Mouse (Mus musculus) intestine, embryonic 16.5 days (tissue): ENCODE data around the gene Tshr. TPM values are rescaled to one million over a fixed set of nuclear protein-coding genes. Genes with fewer than 3 reads are reported as not detected.

Experiments
- ATAC-seq: fragments of 200-750 bp; cut with Nextera tagmentation; 2 replicates; pipeline ENCODE4 v1.8.0; 2017; ENCODE audit warnings: moderate TSS enrichment, moderate library complexity
- H3K27ac ChIP-seq: fragments of 300-500 bp; sonication (generic); 2 replicates; pipeline ENCODE4 v1.5.1; 2014; ENCODE audit warnings: mild to moderate bottlenecking, low read length
- H3K27me3 ChIP-seq: fragments of 300-500 bp; sonication (generic); replicated peaks from 2 replicates; pipeline ENCODE4 v1.6.1; 2014; ENCODE audit warnings: low read length, control low read depth, mixed read lengths; ENCODE audit not compliant: control insufficient read depth, insufficient read depth
- H3K36me3 ChIP-seq: fragments of 300-500 bp; sonication (generic); 2 replicates; pipeline ENCODE4 v1.6.1; 2014; ENCODE audit warnings: low read length, control low read depth; ENCODE audit not compliant: control insufficient read depth, insufficient read depth
- H3K4me1 ChIP-seq: fragments of 300-500 bp; sonication (generic); 2 replicates; pipeline ENCODE4 v1.6.1; 2014; ENCODE audit warnings: low read length, control low read depth, mixed read lengths; ENCODE audit not compliant: control insufficient read depth, insufficient read depth
- H3K4me2 ChIP-seq: fragments of 300-500 bp; sonication (generic); 2 replicates; pipeline ENCODE4 v1.6.1; 2014; ENCODE audit warnings: low read depth, low read length, control low read depth
- H3K4me3 ChIP-seq: fragments of 300-500 bp; sonication (generic); 2 replicates; pipeline ENCODE4 v1.5.1; 2014; ENCODE audit warnings: mild to moderate bottlenecking, low read length
- H3K9ac ChIP-seq: fragments of 300-500 bp; sonication (generic); 2 replicates; pipeline ENCODE4 v1.6.1; 2014; ENCODE audit warnings: low read depth, low read length
- H3K9me3 ChIP-seq: fragments of 300-500 bp; sonication (generic); 2 replicates; pipeline ENCODE4 v1.6.1; 2016; ENCODE audit warnings: low read length, control low read depth; ENCODE audit not compliant: control insufficient read depth
- WGBS: fragments of 180-500 bp; shearing (Covaris S2); extraction: QIAGEN DNeasy Blood & Tissue Kit; methylation state at CpG from one replicate; pipeline ENCODE4 v1.1.7; 2014; 5-methylcytosine and 5-hydroxymethylcytosine counted together
- polyA plus RNA-seq: library from polyadenylated mRNA; unstranded; fragments of >200 nt; fragmentation: Nextera tagmentation; extraction: Ambion mirVana; gene quantifications from 2 replicates; pipeline ENCODE4 v1.2.1, GENCODE M21; 2015

Tshr gene
- polyA plus RNA-seq, 1 experiment from 2014 or later: 0.22 TPM

DNA sequence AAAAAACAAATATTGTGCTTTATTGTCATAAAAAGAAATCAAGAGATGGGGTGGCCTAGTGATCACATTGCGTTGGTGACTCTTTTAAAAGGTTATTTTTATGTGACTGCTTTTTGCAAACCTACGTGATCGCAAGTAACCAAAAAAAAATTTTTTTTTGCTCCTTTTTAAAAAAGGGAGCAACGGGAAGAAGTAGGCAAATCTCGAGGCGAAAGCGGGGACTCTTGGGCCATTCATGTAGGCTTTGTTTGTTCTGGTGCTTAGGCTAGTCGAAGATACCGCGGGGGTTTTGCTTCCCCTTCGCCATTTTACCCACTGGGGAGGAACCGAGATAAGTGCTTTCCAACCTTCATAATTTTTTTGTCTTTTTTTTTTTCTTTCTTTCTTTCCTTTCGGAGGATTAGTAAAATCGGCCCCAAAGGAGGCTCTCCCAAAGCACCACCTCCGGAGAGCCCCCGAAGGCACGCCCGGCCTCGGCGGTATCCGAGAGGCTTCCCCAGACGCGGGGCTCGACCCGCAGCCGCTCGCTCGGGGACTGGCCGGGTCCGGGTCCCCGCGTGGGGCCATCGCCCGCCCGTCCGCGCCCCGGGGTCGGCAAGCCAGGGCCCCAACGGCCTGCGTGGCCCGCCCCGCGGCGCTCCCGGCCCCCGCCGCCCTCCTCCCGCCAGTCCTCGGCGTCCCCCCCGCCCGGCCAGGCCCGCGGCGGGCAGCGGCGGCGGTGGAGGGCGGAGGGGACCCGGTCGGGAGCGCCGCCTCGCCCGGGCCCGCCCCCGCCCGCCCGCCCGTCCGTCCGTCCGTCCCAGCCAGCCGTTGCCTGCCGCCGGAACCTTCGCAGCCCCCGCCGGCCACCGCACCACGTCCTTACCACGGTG, 204.5 kb downstream of the Tshr start:
- Histone ChIP-seq H3K36me3 (peaks cover 5% of the 10 kb centered on the region; the same call in 1 of the 2 replicates), H3K4me1 (peaks cover 11% of the 10 kb centered on the region), H3K27me3 (no peaks in the 10 kb centered on the region), H3K4me3 (peak overlapping the region; percentile 81), H3K4me2 (peak overlapping the region; percentile 19; the same call in 1 of the 2 replicates), H3K9ac (peak overlapping the region; percentile 99), H3K27ac (peak overlapping the region; percentile 100), H3K9me3 (no peaks in the 10 kb centered on the region)
- WGBS: under 1% methylated on average over 68 of the region's 83 CpGs
- peak; percentile 27 for ATAC-seq

DNA sequence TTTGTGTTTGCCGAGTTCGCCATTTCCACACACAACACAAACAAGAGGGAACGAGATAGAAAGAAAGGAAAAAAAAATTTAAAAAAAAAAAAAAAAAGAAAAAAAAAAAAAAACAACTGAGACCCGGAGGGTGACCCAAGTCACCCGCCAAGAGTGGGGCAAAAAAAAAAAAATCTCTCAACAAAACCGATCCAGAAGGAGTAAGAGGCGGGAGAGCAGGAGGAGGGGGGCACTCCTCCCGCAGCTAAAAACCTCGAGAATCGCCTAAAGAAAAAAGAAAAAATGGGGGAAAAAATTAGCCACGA, 205.1 kb downstream of the Tshr start:
- WGBS: 0% methylated on average over 11 of the region's 11 CpGs

DNA sequence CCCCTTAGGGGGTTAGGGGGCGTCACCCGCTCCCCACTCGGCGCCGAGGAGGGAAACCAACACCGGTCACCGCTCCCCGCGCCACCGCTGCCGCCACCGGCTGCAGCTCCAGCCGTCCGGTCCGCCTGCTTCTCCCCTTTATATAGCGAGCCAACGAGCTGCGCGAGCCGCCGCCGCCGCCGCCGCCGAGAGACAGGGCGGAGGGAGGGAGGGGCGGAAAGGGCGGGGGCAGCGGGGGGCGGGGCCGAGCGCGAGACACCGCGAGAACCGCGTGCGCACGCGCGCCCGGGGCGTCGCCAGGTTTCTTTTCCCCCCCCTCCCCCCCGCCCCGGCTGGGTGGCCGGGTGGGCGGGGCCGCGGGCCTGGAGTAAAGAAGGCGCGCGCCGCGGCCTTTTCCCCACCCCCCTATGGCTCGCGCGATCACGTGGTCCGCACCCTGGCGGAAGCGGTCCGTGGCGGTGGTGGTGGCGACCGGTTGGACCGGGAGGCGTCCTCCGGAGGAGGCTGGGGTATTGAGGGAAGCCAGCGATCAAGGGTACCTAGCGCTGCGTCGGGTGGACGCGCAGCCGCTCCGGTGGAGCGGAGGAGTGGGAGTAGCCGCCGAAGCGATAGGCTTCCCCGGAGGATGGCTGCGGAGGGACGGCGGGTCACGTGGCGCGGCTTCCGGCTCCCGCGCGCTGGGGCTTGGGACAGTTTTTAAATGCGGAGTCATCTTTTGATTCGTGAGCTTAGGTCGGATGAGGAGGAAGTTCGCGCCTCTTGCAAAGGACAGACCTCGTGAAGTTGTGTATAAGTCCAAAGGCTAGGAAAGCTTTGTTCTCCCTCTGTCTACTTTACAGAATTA, 205.7 kb downstream of the Tshr start, which contains the start of gene Gtf2a1:
Gtf2a1 (minus strand) TSS at position 641 of the 844 bp plus-strand sequence.
- Histone ChIP-seq H3K27ac (peak within 1 kb of the TSS; percentile 100), H3K4me2 (peak within 1 kb of the TSS; percentile 55), H3K36me3 (peaks cover 3% of the 10 kb centered on the region; the same call in 1 of the 2 replicates), H3K9me3 (no peaks in the 10 kb centered on the region), H3K4me3 (peak within 1 kb of the TSS; percentile 81), H3K9ac (peak within 1 kb of the TSS; percentile 99), H3K27me3 (no peaks in the 10 kb centered on the region), H3K4me1 (peaks cover 11% of the 10 kb centered on the region)
- ATAC-seq: peak; percentile 86
- WGBS: under 1% methylated on average over 77 of the region's 99 CpGs

More for the DNA sequence above, 205.1 kb downstream of the Tshr start:
- peak overlapping the region; percentile 99 for H3K9ac ChIP-seq
- H3K9me3 ChIP-seq: no peaks in the 10 kb centered on the region
- peaks cover 11% of the 10 kb centered on the region for H3K4me1 ChIP-seq
- H3K36me3 ChIP-seq: peaks cover 5% of the 10 kb centered on the region; the same call in 1 of the 2 replicates
- no peak for ATAC-seq
- H3K27ac ChIP-seq: peak overlapping the region; percentile 100
- H3K4me3 ChIP-seq: peak overlapping the region; percentile 81
- H3K27me3 ChIP-seq: no peaks in the 10 kb centered on the region
- no peak overlapping the region for H3K4me2 ChIP-seq

DNA sequence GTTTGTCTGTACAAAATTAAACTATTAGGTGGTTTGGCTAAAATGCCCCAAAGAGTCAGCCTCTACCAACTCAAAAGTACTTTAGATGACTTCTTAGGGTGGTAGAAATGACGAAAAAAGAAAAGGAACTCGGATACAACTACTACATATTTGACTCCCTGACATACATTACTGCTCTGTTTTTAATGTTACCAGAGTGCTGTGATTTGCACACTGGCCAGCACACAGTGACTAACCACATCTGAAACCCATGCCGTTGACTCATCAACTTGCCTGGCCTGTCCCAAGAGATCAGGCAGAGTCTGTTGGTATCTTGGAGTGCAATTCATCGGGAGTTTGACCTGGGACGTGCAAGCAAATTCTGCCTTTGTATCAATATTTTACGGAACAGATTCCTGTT, 206.4 kb downstream of the Tshr start:
- H3K4me2 ChIP-seq: peak overlapping the region; percentile 55
- no peaks in the 10 kb centered on the region for H3K27me3 ChIP-seq
- H3K4me1 ChIP-seq: peaks cover 11% of the 10 kb centered on the region
- peak overlapping the region; percentile 97 for H3K27ac ChIP-seq
- H3K9ac ChIP-seq: peak overlapping the region; percentile 85
- ATAC-seq: peak; percentile 27; the same call in 1 of the 2 replicates
- 27% methylated on average over 6 of the region's 6 CpGs for WGBS
- H3K36me3 ChIP-seq: peaks cover 2% of the 10 kb centered on the region; the same call in 1 of the 2 replicates
- no peaks in the 10 kb centered on the region for H3K9me3 ChIP-seq
- H3K4me3 ChIP-seq: peak overlapping the region; percentile 81

DNA sequence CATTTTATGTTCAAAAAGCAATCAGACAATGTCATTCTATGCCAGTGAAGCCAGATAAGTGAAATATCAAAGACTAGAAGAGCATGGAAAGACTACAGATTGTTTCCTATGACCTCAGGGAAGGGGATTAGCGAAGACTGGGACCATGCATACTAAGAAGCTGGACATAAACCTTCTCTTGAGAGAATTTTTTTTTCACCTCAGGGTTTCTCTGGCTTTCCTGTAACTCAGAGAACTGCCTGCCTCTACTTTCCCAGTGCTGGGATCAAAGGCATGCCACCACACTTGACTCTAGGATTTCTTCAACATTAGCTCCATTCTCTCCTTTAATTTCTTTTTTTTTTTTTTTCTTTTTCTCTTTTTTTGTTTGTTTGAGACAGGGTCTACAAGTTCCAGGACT, 206.8 kb downstream of the Tshr start:
- 92% methylated on average over 1 of the region's 1 CpGs for WGBS
- peak overlapping the region; percentile 81; the same call in 1 of the 2 replicates for H3K4me3 ChIP-seq
- no peaks in the 10 kb centered on the region for H3K36me3 ChIP-seq
- no peaks in the 10 kb centered on the region for H3K9me3 ChIP-seq
- H3K4me2 ChIP-seq: peak overlapping the region; percentile 55
- no peaks in the 10 kb centered on the region for H3K27me3 ChIP-seq
- no peak for ATAC-seq
- H3K9ac ChIP-seq: peak overlapping the region; percentile 85
- peaks cover 11% of the 10 kb centered on the region for H3K4me1 ChIP-seq
- H3K27ac ChIP-seq: peak overlapping the region; percentile 97

DNA sequence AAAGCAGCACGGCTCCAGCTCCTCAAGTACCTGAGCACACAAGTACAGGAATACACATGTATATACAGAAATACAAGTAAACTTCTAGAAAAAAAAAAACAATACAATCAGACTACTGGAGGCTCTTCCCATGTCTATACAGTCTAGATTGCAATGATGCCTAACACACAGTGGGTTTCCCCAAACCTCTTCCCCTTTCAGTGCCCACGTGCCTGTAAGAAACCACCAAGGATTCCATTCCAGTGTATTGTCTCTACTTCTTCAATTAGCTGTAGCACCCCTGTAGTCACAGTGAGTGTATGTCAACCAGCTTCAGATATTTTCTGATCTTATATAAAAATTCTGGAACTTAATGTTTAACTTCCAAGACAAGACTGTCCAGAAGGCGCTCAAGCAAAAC, 207.8 kb downstream of the Tshr start:
- Histone ChIP-seq H3K9ac (no peak overlapping the region), H3K9me3 (no peaks in the 10 kb centered on the region), H3K4me2 (no peak overlapping the region), H3K4me1 (peaks cover 8% of the 10 kb centered on the region), H3K27me3 (no peaks in the 10 kb centered on the region), H3K27ac (no peak overlapping the region), H3K36me3 (no peaks in the 10 kb centered on the region), H3K4me3 (no peak overlapping the region)
- ATAC-seq: no peak
- WGBS: 93% methylated on average over 3 of the region's 3 CpGs

Other genes starting within 250 kb of the Tshr start
- 5.8 and 6.3 TPM in 2 replicates for gene Cep128, start 154 bp upstream of the Tshr start, polyA plus RNA-seq
- 29.9 and 32.3 TPM in 2 replicates for gene Gtf2a1, start 205.9 kb downstream of the Tshr start, polyA plus RNA-seq